In genomic region chr14:11577910-11578309, GRCm38 (mm10) we compare ENCODE assay signal across 21 mouse cellular contexts. TPM values are rescaled to one million over a fixed set of nuclear protein-coding genes. Genes with fewer than 3 reads are reported as not detected.
DNase-seq lines count a peak whose midpoint lies in the region; ATAC-seq and TF ChIP-seq lines count a peak whose summit lies in the region.
"Had no signal": no experiment of that assay in that cellular context is flagged by ENCODE, and none has a peak within 500 bp of the region (broad histone marks: within the 10 kb centered on the region; RNA-seq: fewer than 3 reads in every experiment).

No protein-coding gene starts in this region.

- H3K79me2 ChIP-seq in liver, adult 2 months (ENCODE audit: control insufficient read depth, insufficient read depth, low read length), result peaks cover 28% of the 10 kb centered on the region

- peak overlapping the region; percentile 41; the same call in 1 of the 2 replicates for H3K27ac ChIP-seq in forebrain, embryonic 11.5 days (ENCODE audit: low read depth, low read length)
- no peak overlapping the region for H3K27ac ChIP-seq in forebrain, postnatal 0 days (ENCODE audit: low read depth, low read length)
- H3K27ac ChIP-seq in liver, adult 2 months (replicated peaks; ENCODE audit: insufficient read depth, low read depth, low read length), result peak overlapping the region; percentile 84
- H3K27ac ChIP-seq in liver, postnatal 0 days (ENCODE audit: low read depth), result no peak overlapping the region
- peak overlapping the region; percentile 48 for H3K27ac ChIP-seq in embryonic facial prominence, embryonic 10.5 days (replicated peaks)
- no peak overlapping the region for H3K27ac ChIP-seq in midbrain, embryonic 13.5 days
- H3K27ac ChIP-seq: embryonic facial prominence, embryonic 15.5 days; layer of hippocampus, adult 2 months; neural tube, embryonic 12.5 days had no signal

- no peak overlapping the region for H3K4me3 ChIP-seq in forebrain, embryonic 11.5 days (ENCODE audit: low read depth, low read length)
- no peak overlapping the region for H3K4me3 ChIP-seq in forebrain, postnatal 0 days (ENCODE audit: low read depth, low read length)
- no peak overlapping the region for H3K4me3 ChIP-seq in liver, adult 2 months (ENCODE audit: insufficient read depth, low read depth, low read length)
- no peak overlapping the region for H3K4me3 ChIP-seq in liver, postnatal 0 days (ENCODE audit: low read depth, low read length)
- H3K4me3 ChIP-seq in embryonic facial prominence, embryonic 10.5 days, result no peak overlapping the region
- no peak overlapping the region for H3K4me3 ChIP-seq in midbrain, embryonic 13.5 days (replicated peaks)
- H3K4me3 ChIP-seq: embryonic facial prominence, embryonic 15.5 days; heart, embryonic 12.5 days; layer of hippocampus, adult 2 months; neural tube, embryonic 12.5 days had no signal

- peaks cover 21% of the 10 kb centered on the region; the same call in 1 of the 2 replicates for H3K4me1 ChIP-seq in forebrain, embryonic 11.5 days (replicated peaks; ENCODE audit: control insufficient read depth, insufficient read depth, low read length)
- peaks cover 7% of the 10 kb centered on the region; the same call in 1 of the 2 replicates for H3K4me1 ChIP-seq in forebrain, postnatal 0 days (ENCODE audit: insufficient read depth)
- peaks cover 16% of the 10 kb centered on the region for H3K4me1 ChIP-seq in liver, adult 2 months (ENCODE audit: control insufficient read depth, insufficient read depth, low read length)
- H3K4me1 ChIP-seq in liver, postnatal 0 days (ENCODE audit: insufficient read depth), result peaks cover 8% of the 10 kb centered on the region; the same call in 1 of the 2 replicates
- H3K4me1 ChIP-seq in embryonic facial prominence, embryonic 10.5 days, result peaks cover 48% of the 10 kb centered on the region
- peaks cover 42% of the 10 kb centered on the region for H3K4me1 ChIP-seq in midbrain, embryonic 13.5 days (replicated peaks)

- no peak for TF ChIP-seq EP300 in liver, postnatal 0 days (IDR thresholded peaks at IDR 0.05; ENCODE audit: low read depth)

- no peak for ATAC-seq in forebrain, embryonic 11.5 days (replicated peaks; ENCODE audit: low FRiP score)
- ATAC-seq in forebrain, postnatal 0 days, result no peak
- no peak for ATAC-seq in liver, postnatal 0 days
- ATAC-seq in midbrain, embryonic 13.5 days, result 0 out of 2 replicates have a peak, but pooled peaks have one; percentile 19
- ATAC-seq: activated CD4-positive, CD25-positive, alpha-beta regulatory T cell, adult 4 months had no signal

- H3K36me3 ChIP-seq in forebrain, embryonic 11.5 days (ENCODE audit: control insufficient read depth, insufficient read depth, low read length), result no peaks in the 10 kb centered on the region
- no peaks in the 10 kb centered on the region for H3K36me3 ChIP-seq in forebrain, postnatal 0 days (ENCODE audit: insufficient read depth)
- no peaks in the 10 kb centered on the region for H3K36me3 ChIP-seq in liver, adult 2 months (ENCODE audit: control insufficient read depth, insufficient read depth, low read length)
- no peaks in the 10 kb centered on the region for H3K36me3 ChIP-seq in liver, postnatal 0 days (replicated peaks; ENCODE audit: insufficient read depth, low read length)
- peaks cover 7% of the 10 kb centered on the region for H3K36me3 ChIP-seq in embryonic facial prominence, embryonic 10.5 days (replicated peaks)
- H3K36me3 ChIP-seq in midbrain, embryonic 13.5 days, result no peaks in the 10 kb centered on the region
- H3K36me3 ChIP-seq: embryonic facial prominence, embryonic 15.5 days; G1E; neural tube, embryonic 12.5 days had no signal

- 27% methylated on average over 8 of the region's 8 CpGs for WGBS in forebrain, embryonic 11.5 days
- 44% methylated on average over 8 of the region's 8 CpGs for WGBS in forebrain, postnatal 0 days
- 76% methylated on average over 8 of the region's 8 CpGs for WGBS in liver, adult 2 months
- 76% methylated on average over 8 of the region's 8 CpGs for WGBS in liver, postnatal 0 days (ENCODE audit: insufficient replicate concordance)
- 56% methylated on average over 8 of the region's 8 CpGs for WGBS in embryonic facial prominence, embryonic 10.5 days
- 28% methylated on average over 8 of the region's 8 CpGs for WGBS in midbrain, embryonic 13.5 days

- no peak for TF ChIP-seq POLR2A in liver, adult 2 months (IDR thresholded peaks at IDR 0.05; ENCODE audit: extremely low read depth, insufficient read depth, low read length)

- TF ChIP-seq CTCF in forebrain, postnatal 0 days (IDR thresholded peaks at IDR 0.05; ENCODE audit: low read depth), result no peak
- no peak for TF ChIP-seq CTCF in liver, adult 2 months (IDR thresholded peaks at IDR 0.05; ENCODE audit: low read depth, low read length)
- no peak for TF ChIP-seq CTCF in liver, postnatal 0 days (IDR thresholded peaks at IDR 0.05; ENCODE audit: low read depth)

- H3K4me2 ChIP-seq in forebrain, embryonic 11.5 days (ENCODE audit: low read depth, low read length, severe bottlenecking), result peak overlapping the region; percentile 29; the same call in 1 of the 2 replicates
- no peak overlapping the region for H3K4me2 ChIP-seq in forebrain, postnatal 0 days (ENCODE audit: low read depth)
- H3K4me2 ChIP-seq in liver, postnatal 0 days (ENCODE audit: low read depth, low read length), result no peak overlapping the region
- H3K4me2 ChIP-seq in midbrain, embryonic 13.5 days (replicated peaks), result 0 out of 2 replicates have a peak overlapping the region, but pooled peaks have one; percentile 26
- H3K4me2 ChIP-seq: embryonic facial prominence, embryonic 15.5 days; heart, embryonic 12.5 days; liver, embryonic 11.5 days had no signal

- no peaks in the 10 kb centered on the region for H3K27me3 ChIP-seq in forebrain, embryonic 11.5 days (ENCODE audit: control insufficient read depth, insufficient read depth, low read length)
- no peaks in the 10 kb centered on the region for H3K27me3 ChIP-seq in forebrain, postnatal 0 days (ENCODE audit: insufficient read depth, low read length)
- H3K27me3 ChIP-seq in liver, adult 2 months (ENCODE audit: control insufficient read depth, insufficient read depth, low read length), result no peaks in the 10 kb centered on the region
- H3K27me3 ChIP-seq in liver, postnatal 0 days (ENCODE audit: insufficient read depth, low read length), result no peaks in the 10 kb centered on the region
- H3K27me3 ChIP-seq in embryonic facial prominence, embryonic 10.5 days (replicated peaks; ENCODE audit: low read depth, poor library complexity, severe bottlenecking), result no peaks in the 10 kb centered on the region
- H3K27me3 ChIP-seq in midbrain, embryonic 13.5 days, result no peaks in the 10 kb centered on the region
- H3K27me3 ChIP-seq: embryonic facial prominence, embryonic 15.5 days; heart, embryonic 12.5 days; neural tube, embryonic 12.5 days had no signal

- H3K9me3 ChIP-seq in forebrain, embryonic 11.5 days (ENCODE audit: control insufficient read depth, low read length), result peaks cover 2% of the 10 kb centered on the region; the same call in 1 of the 2 replicates
- no peaks in the 10 kb centered on the region for H3K9me3 ChIP-seq in forebrain, postnatal 0 days (ENCODE audit: low read length)
- no peaks in the 10 kb centered on the region for H3K9me3 ChIP-seq in liver, postnatal 0 days (ENCODE audit: low read length)
- 0 out of 2 replicates have a peak, but pooled peaks cover 7% of the 10 kb centered on the region for H3K9me3 ChIP-seq in embryonic facial prominence, embryonic 10.5 days
- 0 out of 2 replicates have a peak, but pooled peaks cover 2% of the 10 kb centered on the region for H3K9me3 ChIP-seq in midbrain, embryonic 13.5 days
- H3K9me3 ChIP-seq: heart, embryonic 12.5 days; neural tube, embryonic 12.5 days had no signal

- H3K9ac ChIP-seq in forebrain, embryonic 11.5 days (ENCODE audit: low read length), result no peak overlapping the region
- no peak overlapping the region for H3K9ac ChIP-seq in forebrain, postnatal 0 days
- H3K9ac ChIP-seq in liver, adult 2 months (ENCODE audit: low read depth, low read length), result no peak overlapping the region
- no peak overlapping the region for H3K9ac ChIP-seq in liver, postnatal 0 days (replicated peaks)
- 0 out of 2 replicates have a peak overlapping the region, but pooled peaks have one; percentile 10 for H3K9ac ChIP-seq in midbrain, embryonic 13.5 days (replicated peaks)
- H3K9ac ChIP-seq: embryonic facial prominence, embryonic 15.5 days; neural tube, embryonic 12.5 days had no signal

- no peak for DNase-seq in forebrain, embryonic 11.5 days (ENCODE audit: low spot score)
- no peak for DNase-seq in forebrain, postnatal 0 days
- no peak for DNase-seq in liver, adult 2 months (ENCODE audit: extremely low read depth, low read depth, low spot score)
- DNase-seq in liver, postnatal 0 days, result no peak
- DNase-seq in embryonic facial prominence, embryonic 10.5 days (ENCODE audit: low spot score), result no peak
- no peak for DNase-seq in left cerebral cortex, adult 11 months (ENCODE audit: low spot score)
- DNase-seq: cerebellum, adult 11 months; cerebellum, postnatal 10 days; kidney, postnatal 14 days; layer of hippocampus, postnatal 36 days; lung, adult 2 months; right cerebral cortex, postnatal 4 days; thymus, postnatal 25 days had no signal

RNA-seq across cellular contexts. Expression of gene Ptprg, which starts 24.6 kb away (rescaled TPM):
- 48.0 and 51.3 TPM in 2 replicates for polyA plus RNA-seq in forebrain, embryonic 11.5 days (2014; fragmentation: Nextera tagmentation; extraction: Ambion mirVana)
- total RNA-seq in forebrain, postnatal 0 days (2014; rRNA removed), result 60.4 and 88.7 TPM in 2 replicates
- 18.0 and 28.5 TPM in 2 replicates for polyA plus RNA-seq in forebrain, postnatal 0 days (2015; fragmentation: Nextera tagmentation; extraction: Ambion mirVana)
- total RNA-seq in liver, adult 2 months (2014; rRNA removed), result 19.9 and 21.4 TPM in 2 replicates
- polyA plus RNA-seq in liver, adult 2 months (2012; rRNA removed), result 12.4 and 17.4 TPM in 2 replicates
- polyA plus RNA-seq in liver, postnatal 0 days (2015; fragmentation: Nextera tagmentation; extraction: Ambion mirVana), result 1.7 and 2.7 TPM in 2 replicates
- 36.3 and 40.7 TPM in 2 replicates for polyA plus RNA-seq in embryonic facial prominence, embryonic 10.5 days (2016; fragmentation: Nextera tagmentation; extraction: Ambion mirVana)
- 41.0 and 45.4 TPM in 2 replicates for polyA plus RNA-seq in midbrain, embryonic 13.5 days (2015; fragmentation: Nextera tagmentation; extraction: Ambion mirVana)
- polyA plus RNA-seq: activated CD4-positive, CD25-positive, alpha-beta regulatory T cell, adult 4 months; G1E had no signal

Comparison
In these comparisons a context has a peak if more than half of its experiments do, and no peak if none do; other contexts are left out.
1. H3K27ac ChIP-seq: peak in forebrain, embryonic 11.5 days (single experiment), liver, adult 2 months (single experiment) and embryonic facial prominence, embryonic 10.5 days (single experiment); none in forebrain, postnatal 0 days (single experiment), liver, postnatal 0 days (single experiment) and midbrain, embryonic 13.5 days (single experiment).
2. H3K4me2 ChIP-seq: peak in forebrain, embryonic 11.5 days (single experiment) and midbrain, embryonic 13.5 days (single experiment); none in forebrain, postnatal 0 days (single experiment) and liver, postnatal 0 days (single experiment).